Mouse (Mus musculus) MEL (cell line): ENCODE data around the gene Cyp4f16. TPM values are rescaled to one million over a fixed set of nuclear protein-coding genes. Genes with fewer than 3 reads are reported as not detected.
"Not testable (repeated sequence)": the region's sequence is repeated elsewhere in the genome, so short reads cannot be mapped to it uniquely, and the experiment has no call there.

Experiments
- DNase-seq: peaks from one replicate; pipeline ENCODE4 v3.0.0; 2011; ENCODE audit warnings: low read depth, low spot score
- H3K27ac ChIP-seq: 2 replicates; pipeline ENCODE4 v1.5.1; 2012; ENCODE audit warnings: low read depth, mild to moderate bottlenecking, control low read depth, low read length, moderate library complexity; ENCODE audit not compliant: control insufficient read depth
- H3K27me3 ChIP-seq, 2 experiments: fragments of 150-350 bp in 1 of 2; sonication (generic) in 1 of 2; 2 replicates each; pipeline ENCODE4 v1.6.1; 2012; ENCODE audit warnings: low read length in 2 of 2, mild to moderate bottlenecking in 2 of 2, improper control_type of control experiment in 1 of 2, moderate library complexity in 1 of 2; ENCODE audit not compliant: insufficient read depth in 2 of 2, control insufficient read depth in 1 of 2
- H3K36me3 ChIP-seq, 2 experiments: 2 replicates each; pipeline ENCODE4 v1.6.1; 2012 to 2014; ENCODE audit warnings: low read length in 2 of 2, improper control_type of control experiment in 1 of 2, inconsistent platforms in 1 of 2, mild to moderate bottlenecking in 1 of 2; ENCODE audit not compliant: insufficient read depth in 2 of 2, control insufficient read depth in 1 of 2
- H3K4me1 ChIP-seq, 2 experiments: fragments of 150-350 bp in 1 of 2; sonication (generic) in 1 of 2; 2 replicates each; pipeline ENCODE4 v1.6.1; 2012; ENCODE audit warnings: low read length in 2 of 2, improper control_type of control experiment in 1 of 2, mild to moderate bottlenecking in 1 of 2; ENCODE audit not compliant: insufficient read depth in 2 of 2, control insufficient read depth in 1 of 2
- H3K4me3 ChIP-seq, 2 experiments: fragments of 150-350 bp in 1 of 2; sonication (generic) in 1 of 2; 2 replicates each; pipeline ENCODE4 v1.5.1; 2012; ENCODE audit warnings: low read depth in 2 of 2, low read length in 2 of 2, mild to moderate bottlenecking in 2 of 2, moderate library complexity in 2 of 2, control low read depth in 1 of 2, improper control_type of control experiment in 1 of 2; ENCODE audit not compliant: control insufficient read depth in 1 of 2, insufficient read depth in 1 of 2
- H3K79me2 ChIP-seq: 2 replicates; pipeline ENCODE4 v1.6.1; 2012; ENCODE audit warnings: mild to moderate bottlenecking, low read length, moderate library complexity; ENCODE audit not compliant: control insufficient read depth, poor library complexity, insufficient read depth
- H3K9ac ChIP-seq: 2 replicates; pipeline ENCODE4 v1.6.1; 2012; ENCODE audit warnings: low read depth, mild to moderate bottlenecking, control low read depth, low read length, moderate library complexity; ENCODE audit not compliant: control insufficient read depth, poor library complexity, severe bottlenecking
- H3K9me3 ChIP-seq: fragments of 150-350 bp; sonication (generic); replicated peaks from 2 replicates; pipeline ENCODE4 v1.6.1; 2012; ENCODE audit warnings: mild to moderate bottlenecking, low read length, improper control_type of control experiment, moderate library complexity; ENCODE audit not compliant: insufficient read depth
- E2F4 ChIP-seq: IDR thresholded peaks from 2 replicates; pipeline ENCODE4 v1.6.1; 2011; ENCODE audit warnings: low read depth, low read length, improper control_type of control experiment, borderline replicate concordance
- MAFK ChIP-seq: IDR thresholded peaks from 2 replicates; pipeline ENCODE4 v1.6.1; 2011; ENCODE audit warnings: low read depth, mild to moderate bottlenecking, low read length, improper control_type of control experiment, borderline replicate concordance
- MEF2A ChIP-seq: IDR thresholded peaks from 2 replicates; pipeline ENCODE4 v1.6.1; 2014; ENCODE audit warnings: low read depth, mild to moderate bottlenecking, inconsistent platforms, low read length, improper control_type of control experiment; ENCODE audit not compliant: poor library complexity, insufficient replicate concordance, severe bottlenecking; ENCODE audit errors: extremely low read depth
- SIN3A ChIP-seq: IDR thresholded peaks from 2 replicates; pipeline ENCODE4 v1.6.1; 2012; ENCODE audit warnings: low read length, improper control_type of control experiment, inconsistent platforms
- TCF12 ChIP-seq: IDR thresholded peaks from 2 replicates; pipeline ENCODE4 v1.6.1; 2014; ENCODE audit warnings: low read depth, mild to moderate bottlenecking, inconsistent platforms, low read length, improper control_type of control experiment, moderate library complexity
- ZKSCAN1 ChIP-seq: IDR thresholded peaks from 2 replicates; pipeline ENCODE4 v1.6.1; 2012; ENCODE audit warnings: low read depth, mild to moderate bottlenecking, inconsistent platforms, low read length, improper control_type of control experiment, moderate library complexity
- polyA plus RNA-seq, 2 experiments: library from polyadenylated mRNA; stranded (reverse) in 1 of 2; unstranded in 1 of 2; fragments of >175 nt in 1 of 2; fragments of >200 nt in 1 of 2; gene quantifications; 2 replicates each; pipeline versions ENCODE4 v1.2.1 to v1.2.4; 2012; ENCODE audit warnings: low replicate concordance in 2 of 2, low read depth in 1 of 2; ENCODE audit not compliant: insufficient read length in 2 of 2, insufficient read depth in 1 of 2, missing spikeins in 1 of 2
- total RNA-seq: library from RNA; depleted of rRNA; stranded (reverse); fragments of 300-350 nt; gene quantifications from 2 replicates; pipeline ENCODE4 v1.2.3, GENCODE M21; 2012

Cyp4f16 gene
- total and polyA plus RNA-seq, 3 experiments = 5.7 to 10.0 TPM; not detected in 1

DNA sequence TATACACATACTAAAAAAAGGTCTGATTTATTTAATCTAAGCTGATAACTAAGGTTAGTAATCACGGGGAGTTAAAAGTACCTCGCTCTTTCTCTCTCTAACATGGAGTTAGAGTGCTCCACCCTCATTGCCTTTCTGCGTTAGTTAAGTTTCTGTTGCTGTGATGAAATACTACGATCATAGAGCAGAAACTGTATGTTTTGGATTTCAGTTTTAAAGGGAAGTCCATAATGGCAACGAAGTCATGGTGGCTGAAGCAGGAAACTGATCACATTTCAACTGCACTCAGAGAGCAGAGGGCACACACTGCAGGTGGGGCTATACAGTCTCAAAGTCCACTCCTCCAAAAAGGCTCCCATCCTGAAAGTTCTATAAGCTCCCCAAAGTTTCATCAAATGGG is 13.5 kb upstream of the Cyp4f16 start:
- no peak overlapping the region for H3K4me3 ChIP-seq
- H3K4me1 ChIP-seq = peaks cover 2 to 3% of the 10 kb centered on the region in 2 experiments; a peak in 2 of 4 replicates
- H3K27ac ChIP-seq = no peak overlapping the region
- DNase-seq = no peak
- no peaks in the 10 kb centered on the region for H3K79me2 ChIP-seq
- no peak overlapping the region for H3K9ac ChIP-seq
- TF ChIP-seq ZKSCAN1 = no peak
- no peak for TF ChIP-seq TCF12
- no peak for TF ChIP-seq E2F4
- peaks cover 0 to 5% of the 10 kb centered on the region in 2 experiments; a peak in 2 of 4 replicates for H3K36me3 ChIP-seq
- H3K27me3 ChIP-seq = no peaks in the 10 kb centered on the region
- H3K9me3 ChIP-seq = no peaks in the 10 kb centered on the region

DNA sequence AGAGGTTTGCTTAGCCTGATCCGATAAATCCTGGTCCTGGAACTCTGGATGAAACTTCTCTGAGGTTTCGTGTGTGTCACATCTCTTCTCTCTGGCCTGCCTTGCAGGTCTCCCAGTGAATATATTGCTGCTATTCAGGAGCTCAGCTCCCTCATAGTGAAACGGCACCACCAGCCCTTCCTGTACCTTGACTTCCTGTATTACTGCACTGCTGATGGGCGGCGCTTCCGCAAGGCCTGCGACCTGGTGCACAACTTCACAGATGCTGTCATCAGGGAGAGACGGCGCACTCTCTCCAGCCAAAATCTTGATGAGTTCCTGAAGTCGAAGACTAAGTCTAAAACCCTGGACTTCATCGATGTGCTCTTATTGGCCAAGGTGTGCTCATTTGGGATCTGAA is 12.5 kb upstream of the Cyp4f16 start:
- TF ChIP-seq MEF2A = no peak
- TF ChIP-seq, all 39 proteins: peak for 0
- H3K4me1 ChIP-seq = peaks cover 2 to 3% of the 10 kb centered on the region in 2 experiments; a peak in 2 of 4 replicates
- no peak overlapping the region for H3K9ac ChIP-seq
- peaks cover 0 to 5% of the 10 kb centered on the region in 2 experiments; a peak in 2 of 4 replicates for H3K36me3 ChIP-seq
- no peak overlapping the region for H3K27ac ChIP-seq
- no peaks in the 10 kb centered on the region for H3K9me3 ChIP-seq
- no peaks in the 10 kb centered on the region for H3K79me2 ChIP-seq
- H3K27me3 ChIP-seq = no peaks in the 10 kb centered on the region
- no peak for DNase-seq
- H3K4me3 ChIP-seq = no peak overlapping the region

GRCm38 (mm10) chr17:32526341-32526740 is 10.0 kb upstream of the Cyp4f16 start:
- not testable (repeated sequence) for H3K9ac ChIP-seq, DNase-seq, H3K9me3 ChIP-seq, H3K79me2 ChIP-seq, H3K27ac ChIP-seq, H3K4me3 ChIP-seq, H3K27me3 ChIP-seq, H3K36me3 ChIP-seq, H3K4me1 ChIP-seq

DNA sequence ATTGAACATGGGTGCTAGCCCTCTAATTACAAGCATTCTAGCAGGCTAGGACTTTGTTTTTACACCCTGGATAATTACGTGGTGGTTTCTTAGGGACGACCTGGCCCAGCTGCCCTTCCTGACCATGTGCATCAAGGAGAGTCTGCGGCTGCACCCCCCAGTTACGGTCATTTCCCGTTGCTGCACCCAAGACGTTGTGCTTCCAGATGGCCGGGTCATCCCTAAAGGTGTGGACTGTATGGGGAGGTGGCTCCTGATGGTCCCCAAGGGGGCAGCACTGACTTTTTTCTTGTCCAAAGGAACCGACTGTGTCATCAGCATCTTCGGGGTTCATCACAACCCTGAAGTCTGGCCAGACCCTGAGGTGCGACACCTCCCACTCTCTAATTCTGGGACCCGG is 8.6 kb upstream of the Cyp4f16 start:
- H3K9ac ChIP-seq = no peak overlapping the region
- no peak for TF ChIP-seq SIN3A
- TF ChIP-seq MAFK = no peak

More for the DNA sequence above, 8.6 kb upstream of the Cyp4f16 start:
- DNase-seq = no peak
- Histone ChIP-seq H3K9me3 (no peaks in the 10 kb centered on the region), H3K27me3 (no peaks in the 10 kb centered on the region; a peak in 1 of 4 replicates), H3K79me2 (no peaks in the 10 kb centered on the region), H3K4me3 (no peak overlapping the region), H3K27ac (no peak overlapping the region), H3K4me1 (peaks cover 0 to under 1% of the 10 kb centered on the region in 2 experiments; a peak in 1 of 4 replicates), H3K36me3 (peaks cover 0 to 1% of the 10 kb centered on the region in 2 experiments; a peak in 2 of 4 replicates)
